Mouse (Mus musculus) liver, postnatal 0 days (tissue): ENCODE results near the gene Gabrp.

Experiments used
- CTCF ChIP-seq: sonication (generic); IDR thresholded peaks from 2 replicates; pipeline ENCODE4 v1.5.1; 2016; ENCODE audit warnings: antibody characterized with exemption, low read depth
- EP300 ChIP-seq: IDR thresholded peaks from 2 replicates; pipeline ENCODE4 v1.6.1; 2016; ENCODE audit warnings: antibody characterized with exemption, low read depth, mild to moderate bottlenecking

DNA sequence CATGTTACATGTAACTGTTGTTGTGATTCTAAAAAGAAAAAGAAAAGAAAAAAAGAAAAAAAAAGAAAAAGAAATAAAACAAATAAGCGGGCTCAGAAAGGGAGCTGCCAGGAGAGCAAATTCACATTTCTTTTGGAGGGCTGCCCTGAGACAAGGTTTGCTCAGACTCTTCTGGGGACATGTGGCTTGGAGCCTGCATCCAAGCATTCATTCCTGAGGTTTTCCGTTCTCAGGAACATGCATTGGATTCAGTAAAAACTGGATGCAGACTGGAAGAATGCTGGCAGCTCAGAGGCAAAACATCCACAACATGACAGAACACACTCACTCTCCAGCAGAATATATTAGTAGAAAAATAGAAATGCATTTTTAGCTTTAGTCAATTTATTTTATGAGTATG is 14.8 kb downstream of the Gabrp start:
- TF ChIP-seq CTCF = no peak
- no peak for TF ChIP-seq EP300
